Mouse (Mus musculus) ES-E14 (cell line): ENCODE measurements around the gene Cmas.

ENCODE experiments used
- ZC3H11A ChIP-seq: IDR thresholded peaks from 2 replicates; pipeline ENCODE4 v1.6.1; 2012; ENCODE audit warnings: low read depth, mild to moderate bottlenecking, inconsistent platforms, low read length, borderline replicate concordance
- ZNF384 ChIP-seq: IDR thresholded peaks from 2 replicates; pipeline ENCODE4 v1.6.1; 2012; ENCODE audit warnings: low read depth, low read length, inconsistent platforms

DNA sequence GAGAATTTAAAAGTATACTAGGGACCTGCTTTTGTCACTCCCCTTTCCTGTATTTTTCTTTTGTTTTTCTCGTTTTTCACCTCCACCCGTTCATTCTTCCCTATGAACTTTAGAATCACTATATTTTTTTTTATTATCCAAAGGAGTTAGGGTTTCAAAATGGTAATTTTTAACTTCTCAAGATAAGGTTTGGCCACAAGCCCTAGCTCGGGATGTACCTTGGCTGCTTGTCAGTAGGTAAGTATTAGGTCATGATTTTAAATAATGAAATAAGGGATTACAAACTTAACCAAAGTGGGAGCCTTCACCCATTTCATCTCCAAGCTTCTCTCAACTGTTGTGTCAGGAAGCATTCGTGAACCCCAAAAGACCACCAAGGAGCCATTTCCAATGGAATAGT, 30.5 kb upstream of the Cmas start:
- TF ChIP-seq ZNF384 (no peak), ZC3H11A (no peak)
